Mouse (Mus musculus): Measurements from ENCODE around the gene Glg1. TPM values are rescaled to one million over a fixed set of nuclear protein-coding genes. Genes with fewer than 3 reads are reported as not detected.
"Not testable (repeated sequence)": the region's sequence is repeated elsewhere in the genome, so short reads cannot be mapped to it uniquely, and the experiment has no call there.

Glg1 gene
- total RNA-seq, 2 experiments from 2014 or later: 118 to 119 TPM

DNA sequence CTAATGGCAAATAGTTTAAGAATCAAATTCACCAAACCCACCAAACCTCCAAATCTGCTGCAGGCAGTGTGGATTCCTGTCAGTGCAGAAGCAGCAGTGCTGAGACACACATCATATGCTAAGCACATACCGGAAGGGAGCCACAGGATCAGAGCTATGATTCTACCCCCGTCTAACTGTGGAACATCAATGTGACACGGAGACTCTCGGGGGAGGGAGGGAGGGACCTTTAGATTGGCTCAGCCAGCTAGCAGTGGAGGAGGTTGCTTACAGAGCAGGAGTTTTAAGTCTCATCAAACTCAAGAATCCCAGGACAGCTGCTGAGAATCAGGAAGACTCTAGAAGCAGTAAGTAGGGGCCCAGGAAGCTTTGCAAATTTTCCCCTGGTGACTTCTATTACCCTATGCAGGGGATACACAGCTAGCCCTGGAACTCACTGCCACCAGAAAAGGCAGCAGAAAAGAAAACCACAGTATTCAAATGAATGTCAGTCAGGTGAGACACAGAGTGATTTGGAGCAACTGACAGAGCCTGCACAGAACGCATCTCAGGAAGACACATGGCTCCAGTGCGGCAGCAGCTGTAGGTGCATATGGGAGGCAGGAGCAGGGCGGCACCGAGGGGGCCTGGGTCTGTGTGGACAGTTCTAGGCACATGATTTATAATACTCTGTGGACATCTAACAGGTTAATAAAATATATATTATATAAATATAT is 103.1 kb downstream of the Glg1 start:
- no peak for DNase-seq (ENCODE audit: low spot score in 2 of 2)

DNA sequence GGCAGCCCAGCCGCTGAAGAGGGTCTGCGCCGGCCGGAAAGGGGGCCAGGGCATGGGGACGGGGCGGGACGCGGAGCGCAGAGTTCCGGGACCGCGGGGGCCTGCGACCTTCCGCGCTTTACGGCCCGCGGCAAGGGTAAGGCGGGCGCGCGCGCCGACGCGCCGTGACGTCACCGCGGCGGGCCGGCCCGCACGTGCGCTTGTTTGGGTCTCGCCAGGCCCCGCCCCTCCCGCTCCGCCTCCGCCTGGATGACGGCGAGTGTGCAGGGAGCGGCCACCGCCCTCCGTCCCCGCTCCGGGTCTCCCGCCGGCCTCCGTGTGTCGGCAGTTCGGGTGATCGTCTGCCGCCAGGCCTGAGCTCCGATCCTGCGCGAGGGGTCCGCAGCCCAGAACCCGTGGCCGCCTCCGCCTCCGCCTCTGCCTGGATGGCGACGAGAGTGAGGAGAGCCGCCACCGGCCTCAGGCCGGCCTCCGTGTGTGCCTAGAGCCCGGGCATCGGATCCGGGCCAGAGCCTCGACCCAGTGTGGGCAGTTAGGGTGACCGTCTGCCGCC is 113.5 kb downstream of the Glg1 start:
- DNase-seq (ENCODE audit: low spot score in 2 of 2): peak; percentile 91 to 94

DNA sequence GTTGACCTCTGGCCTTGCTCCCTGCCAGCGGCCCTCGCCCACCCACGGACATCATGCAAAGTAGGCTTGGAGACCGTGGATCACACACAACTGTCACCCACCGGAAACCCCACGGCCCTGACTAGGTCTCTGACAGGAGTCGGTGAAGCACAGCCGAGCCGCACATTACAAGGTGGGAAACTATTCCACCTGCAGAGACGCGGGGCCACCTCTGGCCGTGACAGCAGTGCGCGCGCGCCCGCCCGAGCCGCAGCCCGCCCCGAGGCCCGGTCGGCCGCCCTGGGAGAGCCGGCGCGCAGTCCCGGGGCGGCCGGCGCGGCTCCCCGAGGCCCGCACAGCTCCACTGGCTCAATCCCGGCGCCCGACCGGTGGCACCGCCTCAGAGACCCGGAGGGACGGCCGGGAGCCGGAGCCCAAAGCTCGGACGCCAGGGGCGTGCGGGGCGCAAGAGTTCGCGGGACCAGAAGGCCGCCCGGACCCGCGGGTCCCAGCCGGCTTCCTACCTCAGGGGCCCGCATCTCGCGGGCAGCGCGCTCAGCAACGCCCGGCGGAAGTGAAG is 114.0 kb downstream of the Glg1 start:
- not testable (repeated sequence) for DNase-seq (ENCODE audit: low spot score in 2 of 2)

DNA sequence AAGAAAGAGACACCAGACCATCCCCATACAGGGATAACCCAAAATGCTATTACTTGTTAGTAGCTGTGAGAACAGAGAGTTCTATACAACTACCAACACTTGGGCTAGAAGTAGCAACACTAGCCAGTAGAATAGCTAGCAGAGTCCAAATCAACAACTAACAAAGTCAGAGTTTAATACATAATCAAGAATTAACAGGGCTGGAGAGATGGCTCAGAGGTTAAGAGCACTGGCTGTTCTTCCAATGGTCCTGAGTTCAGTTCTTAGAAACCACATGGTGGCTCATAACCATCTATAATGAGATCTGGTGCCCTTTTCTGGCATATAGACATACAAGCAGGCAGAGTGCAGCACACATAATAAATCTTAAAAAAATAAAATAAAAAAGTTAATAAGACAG is 116.5 kb downstream of the Glg1 start:
- DNase-seq (ENCODE audit: low spot score in 2 of 2): no peak

DNA sequence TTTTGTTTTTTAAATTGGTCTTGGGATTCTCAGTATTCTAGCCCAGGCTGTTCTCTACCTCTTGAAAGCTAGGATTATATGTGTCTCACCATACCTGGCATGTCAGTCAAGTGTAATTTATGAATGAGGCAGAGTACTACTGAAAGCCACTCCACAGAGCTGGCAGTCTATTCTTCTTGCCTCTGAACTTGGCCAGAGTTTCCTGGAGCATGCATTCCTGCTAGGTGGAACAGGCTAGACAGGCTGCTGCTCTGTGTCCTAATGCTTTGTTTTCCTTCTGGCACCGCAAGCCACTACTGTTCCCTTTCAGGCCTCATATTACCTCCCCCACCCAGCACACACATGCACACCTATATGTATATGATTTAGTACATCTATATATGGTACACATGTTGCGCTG is 128.3 kb downstream of the Glg1 start:
- no peak for DNase-seq (ENCODE audit: low spot score in 2 of 2)

DNA sequence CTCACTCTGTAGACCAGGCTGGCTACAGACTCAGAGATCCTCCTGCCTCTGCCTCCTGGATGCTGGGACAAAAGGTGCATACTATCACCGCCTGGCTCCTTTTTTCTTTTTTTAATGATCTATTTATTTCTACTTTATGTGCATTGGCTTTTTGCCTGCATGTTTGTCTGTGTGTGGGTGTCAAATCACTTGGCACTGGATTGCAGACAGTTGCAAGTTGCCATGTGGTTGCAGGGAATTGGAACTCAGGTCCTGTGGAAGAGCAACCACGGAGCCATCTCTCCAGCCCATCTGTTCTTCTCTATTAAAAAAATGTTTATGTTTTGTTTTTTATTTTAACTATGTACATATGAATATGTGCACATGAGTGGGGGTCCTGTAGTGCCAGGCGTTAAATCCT is 139.5 kb downstream of the Glg1 start:
- peak in 1 of 2 experiments; percentile 28 for DNase-seq (ENCODE audit: low spot score in 2 of 2)

DNA sequence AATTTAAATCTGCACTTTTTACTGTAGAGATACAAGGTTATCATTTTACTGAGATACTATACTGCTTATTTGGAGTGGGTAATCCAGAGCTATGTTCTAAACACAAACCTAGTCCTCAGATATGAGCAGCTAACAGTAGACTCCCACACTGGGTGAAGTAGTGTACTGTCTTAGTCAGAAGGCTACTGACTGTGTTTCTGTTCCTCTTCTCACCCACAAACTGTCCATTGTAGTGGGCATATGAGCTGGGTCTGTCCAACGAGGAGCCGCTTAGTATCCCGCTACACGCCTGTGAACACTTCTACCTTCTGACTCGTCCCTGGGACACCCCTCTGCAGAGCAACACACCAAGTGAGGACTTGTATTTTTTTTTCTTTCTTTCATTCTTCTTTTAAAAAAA is 144.1 kb downstream of the Glg1 start:
- DNase-seq (ENCODE audit: low spot score in 2 of 2): no peak

Small RNA genes within 50 kb of the gene (microRNA-seq; reads per million reads assigned to microRNA genes)
- gene Gm23193: 0 reads per million in 2 experiments

Other genes with a start within 250 kb of the Glg1 start
- 10 to 100 TPM; 23.0 to 25.3 TPM for gene Ddx19b, start 227.5 kb downstream of the Glg1 start, total RNA-seq (2021)
- gene Aars, start 226.1 kb downstream of the Glg1 start, total RNA-seq (2021): 100 to 1,000 TPM in 1 of 2 experiments, 10 to 100 TPM in 1; 93.0 to 100 TPM
- gene Exosc6, start 202.9 kb downstream of the Glg1 start, total RNA-seq (2021): not detected
- 1 to 10 TPM in 1 of 2 experiments, under 1 TPM in 1; 0.59 to 1.1 TPM for gene Clec18a, start 166.8 kb downstream of the Glg1 start, total RNA-seq (2021)
- 10 to 100 TPM; 30.9 to 34.7 TPM for gene Pdpr, start 164.6 kb downstream of the Glg1 start, total RNA-seq (2021)
- 10 to 100 TPM; 18.1 TPM for gene Rfwd3, start 41.0 kb upstream of the Glg1 start, total RNA-seq (2021)
- gene Mlkl, start 79.0 kb upstream of the Glg1 start, total RNA-seq (2021): under 1 TPM; 0.58 to 0.87 TPM
- gene Fa2h, start 134.6 kb upstream of the Glg1 start, total RNA-seq (2021): 1 to 10 TPM; 5.3 to 5.8 TPM

Measured in layer of hippocampus, postnatal 10 days (tissue).